Mouse (Mus musculus) C2C12 (cell line): Measurements from ENCODE around the gene Arhgap17. TPM values are rescaled to one million over a fixed set of nuclear protein-coding genes. Genes with fewer than 3 reads are reported as not detected.

ENCODE experiments used
- H3K27me3 ChIP-seq: one replicate; pipeline ENCODE4 v1.6.1; 2011; ENCODE audit not compliant: control insufficient read depth, insufficient read depth, insufficient read length
- H3K36me3 ChIP-seq: one replicate; pipeline ENCODE4 v1.6.1; 2011; ENCODE audit not compliant: control insufficient read depth, insufficient read depth
- H3K4me3 ChIP-seq: one replicate; pipeline ENCODE4 v1.5.1; 2011; ENCODE audit warnings: mild to moderate bottlenecking, control low read depth; ENCODE audit not compliant: poor library complexity, insufficient read depth, severe bottlenecking
- H3K79me2 ChIP-seq: one replicate; pipeline ENCODE4 v1.6.1; 2011; ENCODE audit not compliant: control insufficient read depth, insufficient read depth
- H3K79me3 ChIP-seq: one replicate; pipeline ENCODE4 v1.6.1; 2011; ENCODE audit warnings: low read depth, control low read depth
- H3ac ChIP-seq: one replicate; pipeline ENCODE3; 2011; ENCODE audit warnings: low read depth; ENCODE audit not compliant: control insufficient read depth, insufficient read length
- CEBPB ChIP-seq: IDR thresholded peaks from one replicate; pipeline ENCODE4 v1.6.1; 2011; ENCODE audit warnings: low read depth, mild to moderate bottlenecking, control low read depth, moderate library complexity
- CTCF ChIP-seq: IDR thresholded peaks from one replicate; pipeline ENCODE4 v1.5.1; 2011; ENCODE audit not compliant: control insufficient read depth, insufficient read depth, insufficient read length
- FOSL1 ChIP-seq: IDR thresholded peaks from one replicate; pipeline ENCODE4 v1.8.0; 2011; ENCODE audit warnings: mild to moderate bottlenecking, low read length; ENCODE audit not compliant: poor library complexity, insufficient read depth, severe bottlenecking
- MAX ChIP-seq: IDR thresholded peaks from one replicate; pipeline ENCODE4 v1.6.1; 2011; ENCODE audit warnings: mild to moderate bottlenecking, control low read depth
- MYOD1 ChIP-seq: IDR thresholded peaks from one replicate; pipeline ENCODE4 v1.6.1; 2011; ENCODE audit warnings: low read depth; ENCODE audit not compliant: control insufficient read depth, insufficient read length
- MYOG ChIP-seq: IDR thresholded peaks from one replicate; pipeline ENCODE4 v1.6.1; 2011; ENCODE audit not compliant: control insufficient read depth, insufficient read length; ENCODE audit errors: extremely low read depth
- USF1 ChIP-seq: IDR thresholded peaks from one replicate; pipeline ENCODE4 v1.6.1; 2011; ENCODE audit warnings: low read depth, mild to moderate bottlenecking, control low read depth, moderate library complexity
- polyA plus RNA-seq: library from polyadenylated mRNA; unstranded; fragments of >200 nt; fragmentation: generic; extraction: Trizol; gene quantifications from one replicate; pipeline ENCODE4 v1.2.1, GENCODE M21; 2012; ENCODE audit warnings: missing spikeins

Gene Arhgap17
- polyA plus RNA-seq, 1 experiment = 17.3 TPM

- H3K36me3 ChIP-seq = peaks cover 16% of the 10 kb centered on the region
These were observed 37.3 kb upstream of the Arhgap17 start for GRCm38 (mm10) chr7:123406988-123407387.

DNA sequence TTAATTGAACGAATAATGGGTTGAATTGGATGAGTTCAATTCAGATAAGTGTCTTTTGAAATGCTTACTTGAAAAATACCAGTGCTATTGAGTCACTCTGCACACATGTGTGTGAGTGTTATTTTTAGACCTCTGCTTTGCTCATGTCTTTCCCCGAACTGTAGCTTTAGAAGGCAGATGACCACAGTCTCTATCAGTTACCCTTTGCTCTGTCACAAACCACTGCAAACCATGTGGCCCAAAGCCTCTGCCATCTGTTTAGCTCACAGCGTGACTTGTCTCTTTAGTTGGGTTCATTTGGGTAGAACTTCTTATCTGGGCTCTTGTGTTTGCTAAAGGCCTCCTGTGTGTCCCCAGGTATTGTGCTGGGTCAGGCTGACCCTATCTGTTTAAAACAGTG is 35.9 kb upstream of the Arhgap17 start:
- Histone ChIP-seq H3ac (no peak overlapping the region), H3K27me3 (no peaks in the 10 kb centered on the region), H3K79me3 (no peaks in the 10 kb centered on the region), H3K36me3 (peaks cover 15% of the 10 kb centered on the region), H3K4me3 (no peak overlapping the region), H3K79me2 (no peaks in the 10 kb centered on the region)
- TF ChIP-seq USF1 = peak; percentile 52
- no peak for TF ChIP-seq CTCF
- no peak for TF ChIP-seq FOSL1
- TF ChIP-seq MYOD1 = peak; percentile 55

More at GRCm38 (mm10) chr7:123406988-123407387, 37.3 kb upstream of the Arhgap17 start:
- Histone ChIP-seq H3K4me3 (no peak overlapping the region), H3K79me3 (no peaks in the 10 kb centered on the region), H3ac (no peak overlapping the region), H3K27me3 (no peaks in the 10 kb centered on the region), H3K79me2 (no peaks in the 10 kb centered on the region)
- TF ChIP-seq MYOD1 (no peak), MYOG (no peak), FOSL1 (no peak), USF1 (no peak), CTCF (no peak), MAX (no peak), CEBPB (no peak)

DNA sequence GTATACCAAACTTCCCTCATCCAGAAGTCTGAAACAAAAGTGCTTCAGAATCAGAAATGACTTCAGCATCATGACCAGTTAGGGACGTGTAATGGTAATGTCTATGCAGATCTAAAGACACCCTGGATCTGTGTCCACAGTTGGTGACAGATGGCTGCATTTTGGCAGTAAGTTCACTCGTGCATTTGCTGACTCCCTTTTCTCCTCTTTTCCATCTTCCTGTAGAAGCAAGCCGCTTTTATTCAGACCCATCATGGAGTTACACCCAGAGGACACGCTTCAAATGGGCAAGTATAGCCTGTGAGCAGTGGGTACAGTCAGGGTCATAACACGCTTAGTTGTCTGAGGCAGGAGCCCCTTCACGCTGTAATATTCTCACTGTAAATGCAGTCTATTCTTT is 34.5 kb upstream of the Arhgap17 start:
- no peaks in the 10 kb centered on the region for H3K79me2 ChIP-seq
- H3K79me3 ChIP-seq = no peaks in the 10 kb centered on the region
- H3K36me3 ChIP-seq = peaks cover 15% of the 10 kb centered on the region
- H3K4me3 ChIP-seq = no peak overlapping the region
- no peak overlapping the region for H3ac ChIP-seq
- no peak for TF ChIP-seq MYOD1
- no peak for TF ChIP-seq FOSL1
- no peak for TF ChIP-seq CEBPB
- TF ChIP-seq USF1 = no peak
- TF ChIP-seq MAX = no peak
- TF ChIP-seq MYOG = no peak
- no peak for TF ChIP-seq CTCF
- H3K27me3 ChIP-seq = no peaks in the 10 kb centered on the region

DNA sequence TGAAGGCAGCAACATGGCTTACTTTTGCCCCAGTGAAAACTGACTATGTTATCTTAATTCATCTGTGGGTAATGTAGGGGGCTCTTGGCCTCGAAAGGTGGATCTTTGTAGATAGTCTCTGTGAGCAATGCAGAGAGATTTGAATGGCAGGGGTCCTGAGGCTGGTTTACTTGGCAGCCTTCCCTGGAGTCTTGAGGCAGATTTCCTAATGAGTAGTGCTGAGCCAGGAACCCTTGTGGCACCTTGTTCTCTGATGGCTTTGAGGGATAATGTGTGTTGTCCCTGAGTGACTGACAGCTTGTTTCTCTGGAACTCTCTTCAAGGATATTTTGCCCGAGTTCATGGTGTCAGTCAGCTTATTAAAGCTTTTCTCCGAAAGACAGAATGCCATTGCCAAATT is 31.4 kb upstream of the Arhgap17 start:
- no peak overlapping the region for H3ac ChIP-seq
- no peaks in the 10 kb centered on the region for H3K27me3 ChIP-seq
- no peaks in the 10 kb centered on the region for H3K79me3 ChIP-seq
- no peak for TF ChIP-seq CEBPB
- no peak for TF ChIP-seq FOSL1
- no peak for TF ChIP-seq USF1
- TF ChIP-seq CTCF = no peak
- no peak for TF ChIP-seq MYOG
- TF ChIP-seq MAX = no peak
- TF ChIP-seq MYOD1 = no peak
- H3K4me3 ChIP-seq = no peak overlapping the region
- no peaks in the 10 kb centered on the region for H3K79me2 ChIP-seq
- peaks cover 10% of the 10 kb centered on the region for H3K36me3 ChIP-seq

GRCm38 (mm10) chr7:123399286-123399685 is 29.6 kb upstream of the Arhgap17 start:
- TF ChIP-seq USF1 (no peak), MAX (no peak), CTCF (no peak), MYOG (no peak), MYOD1 (no peak), CEBPB (no peak), FOSL1 (no peak)
- H3K36me3 ChIP-seq = peaks cover 5% of the 10 kb centered on the region
- H3K79me3 ChIP-seq = no peaks in the 10 kb centered on the region
- no peaks in the 10 kb centered on the region for H3K27me3 ChIP-seq
- H3ac ChIP-seq = no peak overlapping the region
- no peak overlapping the region for H3K4me3 ChIP-seq
- H3K79me2 ChIP-seq = no peaks in the 10 kb centered on the region

- Histone ChIP-seq H3K79me3 (no peaks in the 10 kb centered on the region), H3K79me2 (no peaks in the 10 kb centered on the region), H3ac (no peak overlapping the region), H3K4me3 (no peak overlapping the region), H3K27me3 (no peaks in the 10 kb centered on the region), H3K36me3 (peaks cover 4% of the 10 kb centered on the region)
- TF ChIP-seq MYOG = no peak
- TF ChIP-seq USF1 = no peak
- no peak for TF ChIP-seq MAX
- TF ChIP-seq FOSL1 = no peak
- TF ChIP-seq MYOD1 = no peak
- peak; percentile 39 for TF ChIP-seq CTCF
- no peak for TF ChIP-seq CEBPB
These were observed 29.1 kb upstream of the Arhgap17 start for GRCm38 (mm10) chr7:123398828-123399227.
